Mouse (Mus musculus): ENCODE data around the gene Olfr769.
"Not testable (repeated sequence)": the region's sequence is repeated elsewhere in the genome, so short reads cannot be mapped to it uniquely, and the experiment has no call there.

The Olfr769 gene

DNA sequence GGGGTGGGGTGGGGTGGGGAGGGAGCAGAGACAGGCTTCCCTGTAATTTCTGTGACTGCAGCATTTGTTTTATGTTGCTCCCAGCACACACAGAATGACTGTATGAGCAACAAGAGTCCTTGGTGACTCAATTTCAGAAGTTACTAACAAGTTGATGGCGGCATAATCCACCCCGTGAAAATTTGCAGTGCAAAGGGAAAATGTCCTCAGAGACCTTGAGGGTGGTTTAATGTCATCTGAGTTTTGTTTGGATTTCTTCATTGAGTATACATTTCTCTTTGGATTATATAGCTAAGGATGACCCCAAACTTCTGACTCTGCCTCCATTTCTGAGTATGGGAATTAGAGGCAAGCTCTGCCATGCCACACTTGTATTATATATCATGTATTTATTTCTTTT is at the start of gene Olfr769:
Olfr769 (minus strand) TSS at position 101 of the 400 bp plus-strand sequence.
- DNase-seq (ENCODE audit: low spot score) = no peak

DNA sequence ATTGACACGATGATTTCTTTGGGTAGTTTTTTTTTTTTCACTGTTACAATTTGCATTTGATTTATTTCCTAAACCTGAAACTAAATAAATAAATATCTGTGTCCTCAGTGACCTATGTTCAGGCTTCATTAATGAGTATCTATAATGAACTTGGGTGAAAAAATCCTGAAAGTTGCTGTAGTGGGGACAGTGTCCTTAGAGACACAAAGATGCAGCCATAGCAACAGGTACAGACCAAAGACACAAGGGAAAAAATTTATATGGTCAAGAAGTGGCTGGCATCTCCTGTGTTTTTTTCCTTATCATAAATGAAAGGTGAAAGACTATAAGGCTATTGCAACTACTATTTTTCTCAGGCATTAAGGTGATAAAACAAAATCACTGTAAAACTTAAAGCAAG is 47.0 kb upstream of the Olfr769 start, which contains the start of gene Olfr771:
Olfr771 (minus strand) TSS at position 101 of the 400 bp plus-strand sequence.
- DNase-seq (ENCODE audit: low spot score) = no peak

DNA sequence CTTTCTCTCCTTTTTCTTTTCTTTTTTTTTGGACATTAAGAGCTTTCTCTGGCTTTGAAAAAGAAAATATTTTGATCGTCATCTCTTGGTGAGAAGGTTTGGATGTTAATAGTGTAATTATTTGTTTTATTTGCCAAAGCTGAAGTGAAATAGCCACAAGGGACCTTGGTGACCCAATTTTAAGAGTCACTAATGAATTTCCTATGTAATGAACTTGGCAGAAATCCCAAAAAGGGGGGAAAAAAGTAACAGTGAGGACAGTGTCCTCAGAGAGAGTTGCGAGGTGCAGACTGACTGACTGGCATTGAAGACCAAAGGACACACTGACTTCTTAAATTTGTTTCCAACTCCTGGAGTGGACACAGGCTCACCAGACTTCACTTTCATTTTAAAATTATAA is 21.2 kb upstream of the Olfr769 start, which contains the start of gene Olfr770:
Olfr770 (minus strand) TSS at position 101 of the 400 bp plus-strand sequence.
- no peak for DNase-seq (ENCODE audit: low spot score)

DNA sequence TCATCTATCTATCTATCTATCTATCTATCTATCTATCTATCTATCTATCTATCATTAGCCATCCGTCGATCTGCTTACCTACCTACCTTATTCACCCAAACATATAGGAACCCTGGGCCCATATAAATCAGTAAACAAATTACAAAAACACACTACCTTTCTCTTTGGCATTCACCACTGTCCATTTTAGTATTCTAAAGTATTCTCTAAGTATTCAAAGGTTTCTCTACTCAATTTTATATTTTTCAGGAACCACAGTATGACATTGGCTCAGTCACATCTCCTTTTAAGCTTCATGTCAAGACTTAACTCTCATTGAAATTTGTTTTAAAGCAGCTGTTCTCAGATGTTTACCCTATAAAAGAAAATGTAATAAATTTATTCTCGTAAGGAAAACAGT is 2.5 kb downstream of the Olfr769 start:
- DNase-seq (ENCODE audit: low spot score) = no peak

DNA sequence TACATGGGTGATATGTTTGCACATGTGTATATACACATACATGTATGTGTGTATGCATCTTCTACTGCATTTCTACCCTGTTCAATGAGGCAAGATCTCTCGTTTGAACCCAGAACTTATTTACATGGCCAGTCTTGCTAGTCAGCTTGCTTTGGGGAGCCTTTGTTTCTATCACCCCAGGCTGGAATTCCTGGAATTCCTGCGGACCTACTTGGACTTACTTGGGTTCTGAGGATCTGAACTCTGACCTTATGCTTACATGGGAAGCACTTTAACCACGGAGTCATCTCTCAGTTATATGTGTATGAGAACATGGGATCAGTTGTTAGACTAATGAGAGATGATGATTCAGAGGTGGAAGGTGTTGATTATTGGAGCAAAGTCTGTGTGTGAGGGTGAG is 16.4 kb downstream of the Olfr769 start:
- no peak for DNase-seq (ENCODE audit: low spot score)

DNA sequence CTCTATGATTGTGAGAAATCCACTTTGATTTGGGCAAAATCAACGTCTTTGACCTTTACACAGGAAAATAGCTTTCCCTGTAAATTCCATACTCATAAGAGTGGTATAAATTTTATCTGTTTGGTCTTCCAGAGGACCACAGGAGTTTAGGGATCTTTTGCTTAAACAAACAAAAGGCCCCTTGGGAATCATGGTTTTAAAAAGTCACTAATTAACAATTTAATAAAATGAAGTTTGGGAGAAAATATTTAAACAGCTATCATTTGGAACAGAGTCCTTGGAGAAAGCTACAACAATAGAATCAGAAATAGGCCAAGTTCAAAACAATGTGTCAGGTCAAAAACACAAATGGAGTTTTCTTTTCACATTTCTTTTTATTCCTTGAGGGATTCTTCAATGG is 18.4 kb downstream of the Olfr769 start, which contains the start of gene Olfr768:
Olfr768 (minus strand) TSS at position 101 of the 400 bp plus-strand sequence.
- DNase-seq (ENCODE audit: low spot score) = no peak

DNA sequence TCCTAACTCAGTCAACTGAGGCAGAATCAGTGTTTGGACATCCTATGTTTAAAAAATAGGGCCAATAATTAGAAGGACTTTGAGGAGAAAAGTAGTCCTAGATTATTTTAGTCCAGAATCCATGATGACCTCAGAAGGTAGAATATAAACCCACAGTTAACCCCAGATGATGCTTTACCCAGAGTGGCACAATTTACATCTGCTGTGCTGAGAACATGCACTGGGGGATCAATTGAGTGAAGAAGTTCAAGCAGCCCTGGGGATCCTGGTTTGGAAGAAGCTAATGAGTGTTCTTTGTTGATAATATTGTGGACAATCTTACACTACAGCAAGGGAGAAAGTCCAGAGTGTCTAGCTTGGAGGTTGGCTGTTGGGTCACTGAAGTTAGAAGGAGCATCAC is 34.9 kb downstream of the Olfr769 start, which contains the start of gene Olfr767:
Olfr767 (minus strand) TSS at position 101 of the 400 bp plus-strand sequence.
- not testable (repeated sequence) for DNase-seq (ENCODE audit: low spot score)

DNA sequence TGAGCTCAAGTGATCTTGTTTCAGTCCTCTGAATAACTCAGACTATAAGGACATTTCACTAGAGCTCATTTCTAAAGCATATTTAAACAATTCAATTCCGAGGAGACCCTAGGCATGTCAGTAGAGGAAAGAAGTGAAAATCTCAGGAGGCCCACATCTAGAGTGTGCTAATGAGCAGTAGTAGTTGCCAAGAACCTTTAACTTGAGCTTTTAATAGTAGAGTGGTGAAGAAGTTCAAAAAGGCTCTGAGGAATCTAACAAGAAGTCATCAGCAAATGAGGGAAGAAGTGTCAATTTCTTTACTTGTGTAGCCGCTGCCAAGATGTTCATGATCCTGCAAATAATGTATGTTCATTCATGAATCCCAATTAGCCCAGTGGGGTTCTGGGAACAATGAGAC is 48.8 kb downstream of the Olfr769 start, which contains the start of gene Olfr766-ps1:
Olfr766-ps1 (minus strand) TSS at position 101 of the 400 bp plus-strand sequence.
- DNase-seq (ENCODE audit: low spot score) = no peak
